Mouse (Mus musculus) olfactory bulb, adult 2 months (tissue): ENCODE data around the gene Morn5.

Experiments
- CTCF ChIP-seq: fragments of 200-500 bp; IDR thresholded peaks from 2 replicates; pipeline ENCODE4 v1.5.1; 2012; ENCODE audit warnings: low read depth, mild to moderate bottlenecking, low read length, moderate library complexity; ENCODE audit not compliant: insufficient read depth
- POLR2A ChIP-seq: fragments of 200-500 bp; IDR thresholded peaks from 2 replicates; pipeline ENCODE4 v1.6.1; 2012; ENCODE audit warnings: mild to moderate bottlenecking, low read depth, low read length, moderate library complexity; ENCODE audit not compliant: insufficient read depth

DNA sequence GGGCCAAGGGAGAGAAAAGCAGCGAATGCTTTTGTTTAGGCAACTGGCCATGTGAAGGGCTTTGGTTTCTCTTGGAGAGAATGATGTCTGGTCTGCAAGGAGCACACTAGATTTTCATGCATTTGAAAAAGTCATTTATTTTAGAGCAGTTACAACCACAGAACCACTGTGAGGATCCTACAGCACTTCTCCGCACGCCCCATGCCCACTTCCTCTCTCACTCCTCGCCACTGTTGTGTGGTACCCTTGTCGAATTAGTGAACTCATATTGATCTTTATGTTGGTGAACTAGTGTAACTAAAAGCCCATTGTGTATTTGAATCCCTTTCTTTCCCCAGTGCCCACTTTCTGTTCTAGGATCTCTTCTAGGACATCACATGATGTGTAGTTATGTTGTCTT is 26.0 kb downstream of the Morn5 start:
- TF ChIP-seq POLR2A (no peak), CTCF (no peak)
